Mouse (Mus musculus): ENCODE results near the gene Gm49373.
A peak's percentile ranks its signal among the peaks of the same experiment; 100 is the strongest.

The Gm49373 gene

GRCm38 (mm10) chr9:21073044-21073840 lies at the start of gene Gm49373, which contains the start of gene Fdx1l:
TSS of gene Gm49373 (minus strand) at chr9:21073096.
TSS of gene Fdx1l (minus strand) at chr9:21073614.
- DNase-seq: peak; percentile 73 to 75

GRCm38 (mm10) chr9:21121483-21121882 lies 48.6 kb upstream of the Gm49373 start:
- DNase-seq: no peak

- no peak for DNase-seq
Measured at GRCm38 (mm10) chr9:21117073-21117472, 44.2 kb upstream of the Gm49373 start.

- no peak for DNase-seq
Measured at GRCm38 (mm10) chr9:21115105-21115504, 42.2 kb upstream of the Gm49373 start.

GRCm38 (mm10) chr9:21114190-21114589 lies 41.3 kb upstream of the Gm49373 start:
- DNase-seq: no peak

GRCm38 (mm10) chr9:21113751-21114150 lies 40.9 kb upstream of the Gm49373 start:
- DNase-seq: no peak

- no peak for DNase-seq
Measured at GRCm38 (mm10) chr9:21107607-21108237, 34.8 kb upstream of the Gm49373 start.

GRCm38 (mm10) chr9:21105760-21106564 lies 33.1 kb upstream of the Gm49373 start:
- DNase-seq: no peak

- no peak for DNase-seq
Measured at GRCm38 (mm10) chr9:21104814-21105213, 31.9 kb upstream of the Gm49373 start.

GRCm38 (mm10) chr9:21102076-21102475 lies 29.2 kb upstream of the Gm49373 start:
- DNase-seq: no peak

- no peak for DNase-seq
Measured at GRCm38 (mm10) chr9:21100447-21101161, 27.7 kb upstream of the Gm49373 start.

- no peak for DNase-seq
Measured at GRCm38 (mm10) chr9:21097793-21098192, 24.9 kb upstream of the Gm49373 start.

- DNase-seq: no peak
Measured at GRCm38 (mm10) chr9:21095958-21096357, 23.1 kb upstream of the Gm49373 start.

GRCm38 (mm10) chr9:21093423-21093822 lies 20.5 kb upstream of the Gm49373 start:
- DNase-seq: no peak

GRCm38 (mm10) chr9:21091707-21092320 lies 18.9 kb upstream of the Gm49373 start, which contains the start of the genes Gm38431 and Raver1:
TSS of gene Gm38431 (minus strand) at chr9:21091997.
TSS of gene Raver1 (minus strand) at chr9:21092008.
- DNase-seq: peak; percentile 97

GRCm38 (mm10) chr9:21090972-21091706 lies 18.2 kb upstream of the Gm49373 start:
- no peak for DNase-seq

GRCm38 (mm10) chr9:21090537-21090936 lies 17.6 kb upstream of the Gm49373 start:
- DNase-seq: no peak

- no peak for DNase-seq
Measured at GRCm38 (mm10) chr9:21083324-21083723, 10.4 kb upstream of the Gm49373 start.

- no peak for DNase-seq
Measured at GRCm38 (mm10) chr9:21081127-21081526, 8.2 kb upstream of the Gm49373 start.

GRCm38 (mm10) chr9:21075625-21076024 lies 2.7 kb upstream of the Gm49373 start:
- no peak for DNase-seq

GRCm38 (mm10) chr9:21074173-21074572 lies 1.3 kb upstream of the Gm49373 start:
- DNase-seq: no peak
